Mouse (Mus musculus) left cerebral cortex, postnatal 14 days (tissue): ENCODE measurements around the gene Afap1. TPM values are rescaled to one million over a fixed set of nuclear protein-coding genes. Genes with fewer than 3 reads are reported as not detected.

Experiments used
- DNase-seq, 2 experiments: peaks; one replicate each; pipeline ENCODE4 v3.0.0; 2021 to 2022; ENCODE audit warnings: low spot score in 2 of 2, mixed read lengths in 1 of 2
- intact Hi-C: fragments of 180-260 bp; cut with DNase I; formaldehyde crosslinking; loops from one replicate; pipeline ENCODE4 v1.15.1; 2025
- total RNA-seq, 2 experiments: library from RNA; stranded (reverse); gene quantifications; 2 replicates each; pipeline ENCODE4 v1.2.3; 2021

Afap1 gene
- total RNA-seq, 2 experiments from 2014 or later, result 66.8 to 71.6 TPM

GRCm38 (mm10) chr5:35921141-35921540 lies 28.0 kb downstream of the Afap1 start:
- intact Hi-C loops, result no loop called here
- DNase-seq, result no peak

DNA sequence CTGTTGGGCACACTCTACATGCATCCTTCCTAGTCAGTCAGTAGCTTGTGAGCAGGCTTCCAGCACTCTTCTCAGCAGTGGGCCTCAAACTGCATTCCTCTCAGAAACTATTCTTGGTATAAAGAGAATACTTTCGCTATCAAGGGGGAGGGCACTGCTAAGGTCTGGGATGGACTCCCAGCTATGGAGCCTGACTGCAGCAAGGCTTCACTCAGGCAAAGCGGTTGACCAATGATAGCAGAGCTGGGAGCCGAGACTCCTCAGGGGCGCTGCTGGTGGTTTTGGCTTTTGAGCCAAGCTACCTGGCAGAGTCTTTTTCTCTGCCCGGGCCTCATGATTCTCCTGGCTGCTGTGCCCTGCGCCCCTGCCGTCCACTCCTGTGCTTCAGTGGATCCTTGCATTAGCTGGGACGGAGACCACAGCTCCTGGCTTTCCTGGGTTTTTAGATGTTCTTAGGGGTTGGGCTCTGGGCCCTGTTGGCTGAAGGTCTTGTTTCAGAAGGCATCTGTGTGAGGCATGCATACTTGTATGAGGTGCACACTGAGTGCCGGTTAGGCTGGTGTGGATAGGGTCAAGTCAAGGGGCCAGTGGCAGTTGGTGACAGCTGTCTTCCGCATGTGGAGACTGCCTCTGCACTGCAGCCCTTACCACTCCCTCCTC lies 28.6 kb downstream of the Afap1 start:
- DNase-seq, result no peak
- intact Hi-C loops, result no loop called here

DNA sequence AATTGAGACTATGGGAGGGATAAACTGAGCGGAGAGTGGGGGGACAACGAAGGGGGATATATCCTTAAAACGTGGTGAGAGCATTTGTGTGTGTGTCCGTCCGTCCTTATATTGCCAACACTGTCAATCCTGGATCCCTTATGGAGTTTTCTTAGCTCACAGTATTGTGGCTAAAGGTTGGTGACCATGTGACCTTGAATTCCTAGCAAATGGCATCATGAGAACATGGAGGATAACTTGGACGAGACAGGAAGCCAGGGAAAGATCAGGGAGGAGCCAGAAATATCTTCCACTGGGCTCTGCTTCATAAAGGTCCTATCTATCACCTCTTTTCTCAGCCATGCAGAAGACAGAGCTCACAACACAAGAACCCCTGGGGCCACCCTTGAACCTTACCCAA lies 30.3 kb downstream of the Afap1 start:
- no peak for DNase-seq
- intact Hi-C loops, result no loop called here

DNA sequence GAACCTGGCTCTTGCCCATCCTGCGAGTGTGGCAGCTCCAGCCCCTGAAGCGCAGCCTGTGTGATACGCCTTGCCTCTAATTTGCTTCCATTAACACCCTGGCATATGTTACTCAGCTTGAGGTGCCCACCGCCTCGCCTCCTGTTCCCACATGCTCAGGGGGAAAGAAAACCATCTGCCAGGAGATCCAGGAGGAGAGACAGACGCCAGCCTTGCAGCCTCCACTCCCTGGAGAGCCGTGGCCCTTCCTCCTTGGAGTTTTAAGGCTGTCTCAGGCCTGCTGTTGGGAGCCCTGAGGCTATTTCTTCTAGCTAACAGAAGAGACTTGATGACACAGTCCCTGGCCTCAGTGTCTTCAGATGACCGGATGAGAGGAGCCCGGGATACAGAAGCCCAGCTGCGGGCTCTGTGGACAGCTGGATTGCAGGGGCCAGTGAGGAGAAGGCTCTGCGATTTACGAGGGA lies 32.1 kb downstream of the Afap1 start:
- peak; percentile 33 to 61 for DNase-seq
- intact Hi-C loops, result no loop called here

- no peak for DNase-seq
- intact Hi-C loops, result no loop called here
Measured at GRCm38 (mm10) chr5:35926511-35926910, 33.4 kb downstream of the Afap1 start.

- intact Hi-C loops, result no loop called here
- DNase-seq, result no peak
Measured at GRCm38 (mm10) chr5:35931296-35931695, 38.2 kb downstream of the Afap1 start.

- no peak for DNase-seq
- intact Hi-C loops, result no loop called here
Measured at GRCm38 (mm10) chr5:35933059-35933458, 39.9 kb downstream of the Afap1 start.

DNA sequence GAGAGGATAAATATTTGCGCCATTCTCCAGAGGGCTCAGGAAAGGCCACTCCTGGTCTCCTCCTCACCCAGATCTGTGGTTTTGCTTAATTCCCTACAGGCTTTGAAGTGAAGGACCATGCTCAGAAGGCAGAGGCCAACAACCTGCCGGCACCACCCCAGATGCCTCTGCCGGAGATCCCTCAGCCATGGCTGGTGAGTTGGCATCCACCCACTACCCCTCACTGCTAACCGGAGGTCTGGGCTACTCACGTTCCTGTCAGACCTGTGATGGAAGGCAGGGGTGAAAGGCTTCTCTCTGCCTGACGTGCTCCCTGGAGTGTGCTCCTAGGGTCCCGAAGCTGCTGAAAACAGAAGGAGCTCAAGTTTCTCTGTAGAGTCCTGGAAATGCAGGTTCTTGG lies 42.8 kb downstream of the Afap1 start:
- no peak for DNase-seq
- intact Hi-C loops, result no loop called here

GRCm38 (mm10) chr5:35938249-35939223 lies 45.4 kb downstream of the Afap1 start:
- intact Hi-C loops, result no loop called here
- no peak for DNase-seq

- no peak for DNase-seq
- intact Hi-C loops, result loop anchor here (5.0 kb wide), 1 partner anchor 43 kb away; no protein-coding TSS in a partner anchor
Measured at GRCm38 (mm10) chr5:35939958-35940357, 46.8 kb downstream of the Afap1 start.

GRCm38 (mm10) chr5:35943541-35943940 lies 50.4 kb downstream of the Afap1 start:
- no peak for DNase-seq
- intact Hi-C loops, result loop anchor here (5.0 kb wide), 1 partner anchor 46 kb away; no protein-coding TSS in a partner anchor

DNA sequence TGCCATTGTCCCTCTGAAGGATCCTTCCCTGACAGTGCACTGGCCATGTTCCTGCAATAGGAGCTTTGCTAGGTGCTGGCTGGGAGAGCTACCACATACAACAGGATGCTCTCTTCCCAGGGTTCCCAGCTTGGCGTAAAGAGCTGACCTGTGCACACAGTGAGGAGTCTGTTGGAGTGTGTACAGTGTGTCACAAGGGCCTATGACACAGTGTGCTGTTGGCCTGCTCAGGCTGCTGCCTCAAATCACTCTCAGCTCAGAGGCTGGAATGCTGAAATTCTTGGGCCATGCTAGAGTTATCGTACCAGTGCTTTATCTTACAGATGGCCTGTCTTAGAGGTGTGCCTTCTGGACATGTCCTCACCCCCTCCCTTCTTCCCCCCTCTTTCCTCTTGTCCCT lies 53.7 kb downstream of the Afap1 start:
- intact Hi-C loops, result no loop called here

DNA sequence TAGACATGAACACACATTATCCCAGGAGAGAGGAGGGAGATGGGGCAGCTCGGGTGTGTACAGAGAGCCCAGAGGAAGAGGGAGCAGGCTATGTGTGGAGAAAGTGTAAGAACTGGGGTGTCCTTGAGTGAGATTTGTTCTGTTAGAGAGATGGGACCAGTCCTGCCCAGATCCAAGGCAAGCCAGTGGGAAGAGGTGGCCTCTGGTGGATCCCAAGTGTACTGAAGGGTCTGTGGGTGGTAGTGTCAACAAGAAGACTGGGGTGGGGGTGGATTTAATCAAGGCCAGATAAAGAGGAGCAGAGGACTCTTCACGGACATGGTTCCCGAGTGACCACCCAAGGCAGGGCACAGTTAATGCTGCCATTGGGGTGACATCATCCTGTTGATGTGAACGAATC lies 54.3 kb downstream of the Afap1 start:
- no peak for DNase-seq
- intact Hi-C loops, result no loop called here

More for the DNA sequence above, 53.7 kb downstream of the Afap1 start:
- DNase-seq, result no peak

DNA sequence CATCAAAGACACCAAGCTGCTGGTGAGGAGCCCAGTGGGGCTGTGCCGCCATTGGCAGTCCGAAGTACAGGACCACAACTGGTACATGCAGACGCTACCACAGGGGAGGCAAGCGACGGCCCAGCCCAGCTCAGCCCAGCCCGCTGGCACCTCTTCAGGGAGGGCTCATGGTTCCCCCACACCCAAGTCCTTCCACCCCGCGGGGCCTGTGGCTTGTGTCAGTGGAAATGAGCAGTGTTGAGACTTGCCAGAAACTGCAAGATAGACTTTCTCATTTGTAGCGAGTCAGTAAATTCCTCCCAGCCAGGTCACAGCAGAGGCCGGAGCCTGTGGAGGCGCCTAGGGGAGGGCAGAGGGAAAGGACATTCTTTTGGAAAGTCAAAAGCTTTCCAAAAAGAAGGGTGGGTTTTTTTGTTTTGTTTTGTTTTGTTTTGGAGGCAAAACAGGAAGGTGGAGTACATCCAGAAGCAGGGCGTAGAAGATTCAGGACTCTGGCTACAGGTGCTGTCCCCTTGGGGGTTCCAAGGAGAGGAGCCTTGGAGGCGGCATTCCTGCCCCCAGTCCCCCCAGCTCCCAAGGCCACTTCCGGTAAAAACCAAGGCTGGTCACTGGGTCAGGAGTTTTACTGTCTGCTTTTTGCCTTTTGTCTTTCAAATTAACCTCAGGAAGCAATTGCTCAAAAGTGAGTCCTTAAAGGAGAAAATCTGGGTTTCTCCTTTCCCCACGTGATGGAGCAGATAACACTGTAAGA lies 55.3 kb downstream of the Afap1 start:
- intact Hi-C loops, result no loop called here
- DNase-seq, result no peak

- intact Hi-C loops, result no loop called here
- DNase-seq, result no peak
Measured at GRCm38 (mm10) chr5:35949061-35949460, 55.9 kb downstream of the Afap1 start.

DNA sequence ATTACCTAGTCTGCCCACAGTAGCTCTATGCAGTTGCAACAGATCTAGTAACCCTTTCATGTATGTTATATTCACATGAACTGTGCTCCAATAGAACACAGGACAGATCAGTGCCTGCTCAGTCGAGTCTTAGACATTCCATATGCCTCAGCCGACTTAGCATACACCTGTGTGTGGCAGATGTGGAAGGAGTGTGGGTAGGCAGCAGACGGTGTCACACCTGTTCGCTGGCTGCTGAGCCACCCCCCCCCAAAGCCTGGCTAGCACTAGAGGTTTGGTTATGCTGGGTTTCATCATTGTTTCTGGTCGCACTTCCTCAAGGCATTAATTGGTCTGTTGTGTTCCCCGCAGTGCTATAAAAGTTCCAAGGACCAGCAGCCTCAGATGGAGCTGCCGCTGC lies 57.4 kb downstream of the Afap1 start:
- DNase-seq, result no peak
- intact Hi-C loops, result no loop called here

DNA sequence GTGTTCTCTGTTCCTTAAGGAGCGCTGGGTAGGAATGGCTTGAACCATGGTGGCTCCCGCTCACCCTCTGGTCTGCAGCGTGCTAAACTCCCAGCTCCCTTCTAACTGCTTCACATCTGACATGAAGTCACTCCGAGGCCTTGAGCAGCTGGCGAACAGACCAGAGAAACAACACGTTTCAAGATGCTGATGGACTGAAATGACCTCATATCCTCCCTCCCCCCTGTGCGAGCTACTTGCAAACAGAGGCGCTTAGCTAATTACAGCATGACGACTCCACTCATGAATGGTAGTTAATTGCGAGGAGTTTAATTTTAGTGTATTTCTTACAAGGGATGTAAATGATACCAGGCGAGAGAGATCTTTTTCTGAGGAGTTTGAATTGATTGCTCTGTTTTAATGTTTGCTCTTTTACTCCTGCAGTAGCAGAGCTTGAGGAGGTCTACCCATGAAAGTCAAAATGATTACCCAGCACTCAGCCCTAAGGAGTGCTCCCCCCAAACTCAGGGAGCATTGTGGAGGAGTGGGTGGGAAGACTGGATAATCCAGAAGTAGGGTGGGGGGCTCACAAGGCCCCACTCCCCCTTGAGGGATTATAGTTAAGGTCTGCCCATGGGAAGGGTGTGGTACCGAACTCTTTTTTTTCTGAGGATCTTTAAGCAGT lies 61.1 kb downstream of the Afap1 start:
- DNase-seq, result peak; percentile 33 to 69

DNA sequence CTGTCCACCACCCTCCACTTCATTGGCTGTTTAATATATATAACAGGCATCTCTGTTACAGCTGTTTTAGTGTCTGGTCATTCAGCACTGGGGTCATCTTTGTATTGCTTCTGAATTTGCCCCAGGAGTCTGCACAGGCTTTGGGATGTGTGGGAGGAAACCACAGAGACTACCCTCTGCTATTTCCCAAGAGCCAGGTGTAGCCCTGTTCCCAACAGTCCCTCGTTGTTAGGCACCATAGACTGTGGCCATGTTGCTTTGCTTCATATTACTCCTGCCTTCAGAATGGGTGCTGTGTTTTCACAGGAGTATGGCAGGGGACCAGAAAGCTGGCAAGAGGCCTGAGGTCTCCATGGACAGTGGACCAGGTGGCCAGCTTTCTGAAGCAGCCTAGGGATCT lies 63.1 kb downstream of the Afap1 start:
- intact Hi-C loops, result no loop called here

More for the DNA sequence above, 61.1 kb downstream of the Afap1 start:
- intact Hi-C loops, result no loop called here

DNA sequence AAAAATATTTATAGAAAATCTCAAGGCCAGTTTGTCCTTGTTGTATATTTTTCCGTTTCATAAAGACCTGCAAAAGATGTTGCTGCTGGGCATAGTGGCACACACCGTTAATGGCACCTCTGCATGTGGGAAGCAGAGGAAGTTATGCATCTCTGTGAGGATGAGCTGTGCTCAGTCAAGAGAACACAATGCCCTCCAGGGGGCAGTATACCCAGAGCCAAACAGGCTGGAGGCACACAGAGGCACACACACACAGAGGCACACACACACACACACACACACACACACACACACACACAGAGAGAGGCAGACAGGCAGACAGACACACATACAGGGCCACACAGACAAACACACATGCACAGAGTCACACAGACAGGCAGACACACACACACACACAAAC lies 65.6 kb downstream of the Afap1 start:
- intact Hi-C loops, result no loop called here
- DNase-seq, result peak in 1 of 2 experiments; percentile 42

More for the DNA sequence above, 63.1 kb downstream of the Afap1 start:
- no peak for DNase-seq
